Mouse (Mus musculus): ENCODE measurements around the gene Slc9a8.

GRCm38 (mm10) chr2:167403085-167403484, 18.4 kb upstream of the Slc9a8 start:
- TF ChIP-seq CTCF (IDR thresholded peaks at IDR 0.05; ENCODE audit: low read depth) (no peak), EP300 (IDR thresholded peaks at IDR 0.05; ENCODE audit: low read depth) (no peak)

All from liver, postnatal 0 days (tissue).